Mouse (Mus musculus): ENCODE data around the gene Ppox.
A peak's percentile ranks its signal among the peaks of the same experiment; 100 is the strongest.

Gene Ppox

DNA sequence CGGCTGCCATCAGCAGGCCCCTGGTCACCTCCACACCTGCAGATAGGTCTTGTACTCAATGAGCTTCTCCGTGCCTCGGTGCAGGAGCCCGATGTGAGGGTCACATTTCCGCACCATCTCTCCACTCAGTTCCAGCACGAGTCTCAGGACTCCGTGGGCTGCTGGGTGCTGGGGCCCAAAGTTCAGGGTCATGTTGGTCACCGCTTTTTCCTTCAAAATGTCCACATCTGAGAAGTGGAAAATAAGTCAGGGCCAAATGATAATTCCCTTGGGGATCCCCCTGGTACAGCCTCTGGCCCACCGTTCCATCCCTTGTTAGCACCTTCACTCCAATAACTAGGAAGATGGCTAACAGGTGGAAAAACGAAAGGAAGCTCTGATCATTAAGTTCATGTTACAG, 40.1 kb downstream of the Ppox start:
- no peak for DNase-seq

- no peak for DNase-seq
Observed at GRCm38 (mm10) chr1:171239992-171240744, 40.8 kb downstream of the Ppox start.

DNA sequence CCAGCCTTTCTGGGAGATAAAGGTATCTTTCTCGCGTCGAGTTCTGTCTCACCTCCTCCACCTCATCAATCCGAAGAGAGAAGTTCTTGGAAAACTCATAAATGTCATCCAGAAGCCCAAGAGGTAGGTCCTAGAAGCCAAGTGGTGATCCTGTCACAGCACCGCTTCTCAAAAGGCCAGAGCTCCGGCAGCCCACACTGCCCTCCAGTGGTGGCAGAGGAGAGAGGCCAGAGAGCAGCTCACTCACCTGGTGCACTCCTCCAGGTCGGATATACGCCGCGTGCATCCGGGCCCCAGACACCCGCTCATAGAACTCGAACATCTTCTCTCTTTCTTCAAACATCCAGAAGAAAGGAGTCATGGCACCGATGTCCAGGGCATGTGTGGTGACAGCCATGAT, 42.5 kb downstream of the Ppox start:
- peak; percentile 54 for DNase-seq

DNA sequence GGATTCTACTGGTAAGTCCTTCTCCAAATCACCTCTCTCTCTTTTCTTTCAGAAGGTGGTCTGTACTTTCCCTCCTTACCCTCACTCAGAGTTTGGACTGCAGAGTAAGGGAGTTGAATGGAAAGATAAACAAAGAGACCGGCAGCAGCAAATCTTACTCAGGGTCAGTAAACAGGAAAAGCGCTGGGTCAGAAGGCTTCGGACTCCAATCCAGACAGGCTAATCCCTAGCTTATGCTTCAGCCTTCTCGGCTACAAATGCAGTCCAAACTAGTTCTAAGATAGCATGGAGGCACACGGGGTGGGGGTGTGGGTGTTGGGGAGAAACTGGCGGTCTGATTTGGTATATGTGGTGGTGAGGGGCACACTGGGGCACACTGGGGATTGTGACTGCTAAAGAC, 43.5 kb downstream of the Ppox start:
- no peak for DNase-seq

GRCm38 (mm10) chr1:171235791-171236190, 45.2 kb downstream of the Ppox start:
- no peak for DNase-seq

- DNase-seq = no peak
Observed at GRCm38 (mm10) chr1:171234538-171234937, 46.4 kb downstream of the Ppox start.

GRCm38 (mm10) chr1:171234126-171234525, 46.9 kb downstream of the Ppox start, which contains the start of gene Fcer1g:
Fcer1g (minus strand) TSS chr1:171234365.
- no peak for DNase-seq

GRCm38 (mm10) chr1:171232800-171233730, 47.9 kb downstream of the Ppox start:
- DNase-seq = no peak

GRCm38 (mm10) chr1:171232348-171232747, 48.6 kb downstream of the Ppox start:
- DNase-seq = no peak

GRCm38 (mm10) chr1:171231844-171232243, 49.1 kb downstream of the Ppox start:
- DNase-seq = no peak

DNA sequence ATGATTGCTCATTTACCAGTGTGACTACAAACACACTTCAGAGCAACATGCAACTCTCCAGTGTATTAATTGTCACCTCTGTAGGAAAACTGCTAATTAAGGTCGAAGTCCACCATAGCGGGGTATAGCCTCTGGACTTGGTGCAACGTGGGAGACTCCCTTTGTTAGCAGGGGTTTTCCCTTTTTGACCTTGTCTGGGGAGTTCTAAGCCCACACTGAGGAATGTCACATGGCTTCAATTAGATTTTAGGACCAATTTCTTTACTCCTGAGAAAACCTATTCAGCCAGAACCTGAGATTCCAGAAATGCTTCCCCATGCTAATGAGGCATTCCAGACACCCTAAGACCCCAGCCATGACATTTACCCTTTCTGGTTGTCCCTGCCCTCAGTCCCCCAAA, 50.8 kb downstream of the Ppox start:
- DNase-seq = no peak

DNA sequence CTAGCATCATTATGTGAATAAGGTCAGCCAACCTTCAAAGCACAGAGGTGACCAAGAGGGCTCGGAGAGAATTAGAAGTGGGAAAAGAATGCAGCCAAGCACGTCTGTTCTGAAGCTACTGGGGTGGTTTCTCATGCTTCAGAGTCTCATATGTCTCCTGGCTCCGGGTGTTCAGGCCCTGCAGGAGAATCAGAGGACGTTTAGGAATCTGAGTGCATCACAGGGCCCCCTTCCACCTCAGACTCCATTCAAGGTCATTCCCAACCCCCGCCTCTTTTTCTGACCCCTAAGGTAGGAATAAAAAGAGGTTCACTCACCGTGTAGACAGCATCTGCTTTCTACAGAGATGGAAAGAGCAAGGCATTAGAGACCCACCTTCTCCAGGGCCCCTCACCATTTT, 51.2 kb downstream of the Ppox start:
- no peak for DNase-seq

- no peak for DNase-seq
Observed at GRCm38 (mm10) chr1:171227879-171228278, 53.1 kb downstream of the Ppox start.

- no peak for DNase-seq
Observed at GRCm38 (mm10) chr1:171226780-171227179, 54.2 kb downstream of the Ppox start.
